Mouse (Mus musculus): ENCODE measurements at regions not wholly inside any gene's neighbourhood (a gene's known extent, or its start where the extent isn't known, plus 50 kb on each side); places are given as distances from the start of the nearest gene placed in this dataset.

GRCm38 (mm10) chr3:140645785-140646388 is 566.3 kb downstream of the Pdha2 start:
- dilution Hi-C loops (cut with MboI; ENCODE audit: extremely low pct_ligation_motif_present, extremely low pct_unique_long_range_greater_than_20kb, low sequenced_read_pairs) (no loop called here), in situ Hi-C loops (cut with MboI; ENCODE audit: low pct_ligation_motif_present, low pct_unique_long_range_greater_than_20kb, low sequenced_read_pairs) (no loop called here)
- Histone ChIP-seq H3K27me3 (replicated peaks) (no peaks in the 10 kb centered on the region), H3K4me1 (ENCODE audit: control insufficient read depth in 1 of 2, insufficient read depth in 2 of 2) (peaks cover 0 to 4% of the 10 kb centered on the region in 2 experiments; a peak in 1 of 4 replicates), H3K27ac (ENCODE audit: insufficient read depth, low read depth) (no peak overlapping the region), H3K9me3 (replicated peaks; ENCODE audit: low read length) (no peaks in the 10 kb centered on the region), H3K9ac (ENCODE audit: insufficient read depth, low read depth) (no peak overlapping the region), H3K36me3 (replicated peaks in 1 of 2; ENCODE audit: control insufficient read depth in 1 of 2, insufficient read depth in 1 of 2, low read length in 1 of 2) (no peaks in the 10 kb centered on the region), H3K79me2 (replicated peaks; ENCODE audit: control insufficient read depth, extremely low read depth, insufficient read depth, poor library complexity, severe bottlenecking) (no peaks in the 10 kb centered on the region), H3K4me2 (ENCODE audit: insufficient read depth, low read depth, poor library complexity, severe bottlenecking) (no peak overlapping the region), H3K4me3 (replicated peaks in 1 of 3; ENCODE audit: low read depth in 2 of 3, low read length in 2 of 3, poor library complexity in 1 of 3) (no peak overlapping the region)
- DNase-seq (ENCODE audit: extremely low read depth), result no peak
- TF ChIP-seq SMC3 (IDR thresholded peaks at IDR 0.05; ENCODE audit: low read depth, low read length), result no peak
- TF ChIP-seq POLR2A (IDR thresholded peaks at IDR 0.05; ENCODE audit: low read depth, low read length), result no peak

DNA sequence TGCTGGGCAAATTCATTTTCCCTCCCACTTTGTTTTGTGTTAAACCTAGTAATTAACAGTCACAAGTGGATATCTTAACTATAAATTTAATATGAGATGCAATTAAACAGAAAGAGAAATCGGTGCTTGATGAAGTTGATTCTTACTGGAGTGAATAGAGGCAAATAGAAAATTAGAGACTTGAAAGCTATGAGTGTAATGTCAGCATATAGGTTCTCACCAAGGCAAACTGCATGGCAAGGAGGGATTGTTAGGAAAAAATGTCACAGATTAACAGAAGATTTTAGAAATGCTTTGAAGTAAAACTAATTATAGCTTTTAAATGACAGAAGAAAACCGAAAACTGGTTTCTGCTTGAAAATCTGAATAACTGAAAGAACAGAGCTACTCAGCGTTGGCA is 592.3 kb downstream of the Pdha2 start:
- TF ChIP-seq NRF1 (IDR thresholded peaks at IDR 0.05; ENCODE audit: low read depth, low read length), result no peak
- dilution Hi-C loops (cut with MboI; ENCODE audit: extremely low pct_ligation_motif_present, extremely low pct_unique_long_range_greater_than_20kb, low sequenced_read_pairs) (no loop called here), in situ Hi-C loops (cut with MboI; ENCODE audit: low pct_ligation_motif_present, low pct_unique_long_range_greater_than_20kb, low sequenced_read_pairs) (no loop called here)

More for the DNA sequence above, 592.3 kb downstream of the Pdha2 start:
- H3K36me3 ChIP-seq (replicated peaks in 1 of 2; ENCODE audit: control insufficient read depth in 1 of 2, insufficient read depth in 1 of 2, low read length in 1 of 2), result no peaks in the 10 kb centered on the region
- H3K4me3 ChIP-seq (replicated peaks in 1 of 3; ENCODE audit: low read depth in 2 of 3, low read length in 2 of 3, poor library complexity in 1 of 3), result no peak overlapping the region
- H3K9me3 ChIP-seq (replicated peaks; ENCODE audit: low read length), result peaks cover 3% of the 10 kb centered on the region
- H3K4me2 ChIP-seq (ENCODE audit: insufficient read depth, low read depth, poor library complexity, severe bottlenecking), result no peak overlapping the region
- DNase-seq (ENCODE audit: extremely low read depth), result no peak
- H3K9ac ChIP-seq (ENCODE audit: insufficient read depth, low read depth), result no peak overlapping the region
- no peaks in the 10 kb centered on the region for H3K27me3 ChIP-seq (replicated peaks)
- no peak overlapping the region for H3K27ac ChIP-seq (ENCODE audit: insufficient read depth, low read depth)
- no peaks in the 10 kb centered on the region for H3K79me2 ChIP-seq (replicated peaks; ENCODE audit: control insufficient read depth, extremely low read depth, insufficient read depth, poor library complexity, severe bottlenecking)
- no peaks in the 10 kb centered on the region for H3K4me1 ChIP-seq (ENCODE audit: control insufficient read depth in 1 of 2, insufficient read depth in 2 of 2)

Measured in CH12.LX (cell line).